Mouse (Mus musculus) liver, embryonic 11.5 days (tissue): ENCODE measurements around the gene Tex36. TPM values are rescaled to one million over a fixed set of nuclear protein-coding genes. Genes with fewer than 3 reads are reported as not detected.

Experiments
- ATAC-seq: fragments of 200-750 bp; cut with Nextera tagmentation; replicated peaks from 2 replicates; pipeline ENCODE4 v1.8.0; 2017; ENCODE audit warnings: moderate number of reproducible peaks, mild to moderate bottlenecking, moderate TSS enrichment, moderate library complexity; ENCODE audit not compliant: low FRiP score
- DNase-seq: peaks from one replicate; pipeline ENCODE4 v3.0.0-alpha.2; 2017; ENCODE audit warnings: low spot score
- H3K27ac ChIP-seq: fragments of 300-500 bp; sonication (generic); 2 replicates; pipeline ENCODE4 v1.5.1; 2014; ENCODE audit warnings: mild to moderate bottlenecking, low read depth, low read length, control low read depth
- H3K27me3 ChIP-seq: fragments of 300-500 bp; sonication (generic); replicated peaks from 2 replicates; pipeline ENCODE4 v1.6.1; 2014; ENCODE audit warnings: low read length, mixed read lengths; ENCODE audit not compliant: control insufficient read depth, insufficient read depth
- H3K36me3 ChIP-seq: fragments of 300-500 bp; sonication (generic); 2 replicates; pipeline ENCODE4 v1.6.1; 2014; ENCODE audit warnings: mild to moderate bottlenecking, low read length, moderate library complexity, mixed read lengths; ENCODE audit not compliant: control insufficient read depth, insufficient read depth
- H3K4me1 ChIP-seq: fragments of 300-500 bp; sonication (generic); replicated peaks from 2 replicates; pipeline ENCODE4 v1.6.1; 2014; ENCODE audit warnings: low read length, mixed read lengths; ENCODE audit not compliant: control insufficient read depth, insufficient read depth
- H3K4me2 ChIP-seq: fragments of 300-500 bp; sonication (generic); 2 replicates; pipeline ENCODE4 v1.6.1; 2014; ENCODE audit warnings: mild to moderate bottlenecking, control low read depth, moderate library complexity
- H3K4me3 ChIP-seq: fragments of 300-500 bp; sonication (generic); 2 replicates; pipeline ENCODE4 v1.5.1; 2014; ENCODE audit warnings: low read depth, low read length, control low read depth
- H3K9ac ChIP-seq: fragments of 300-500 bp; sonication (generic); 2 replicates; pipeline ENCODE4 v1.6.1; 2014; ENCODE audit warnings: low read depth, low read length, control low read depth
- H3K9me3 ChIP-seq: fragments of 300-500 bp; sonication (generic); 2 replicates; pipeline ENCODE4 v1.6.1; 2016; ENCODE audit warnings: low read length, inconsistent platforms, mixed read lengths; ENCODE audit not compliant: control insufficient read depth
- WGBS: fragments of 180-500 bp; shearing (Covaris S2); extraction: QIAGEN DNeasy Blood & Tissue Kit; methylation state at CpG from one replicate; pipeline ENCODE4 v1.1.7; 2014; 5-methylcytosine and 5-hydroxymethylcytosine counted together
- polyA plus RNA-seq: library from polyadenylated mRNA; unstranded; fragments of >200 nt; fragmentation: Nextera tagmentation; extraction: Ambion mirVana; gene quantifications from 2 replicates; pipeline ENCODE4 v1.2.1, GENCODE M21; 2014

Tex36 gene
- polyA plus RNA-seq, 1 experiment from 2014 or later, result not detected

GRCm38 (mm10) chr7:133607331-133607730, 5.4 kb upstream of the Tex36 start:
- WGBS, result 78% methylated on average over 5 of the region's 5 CpGs
- ATAC-seq, result no peak
- no peaks in the 10 kb centered on the region for H3K4me1 ChIP-seq
- no peak overlapping the region for H3K27ac ChIP-seq
- DNase-seq, result no peak
- no peak overlapping the region for H3K9ac ChIP-seq
- no peak overlapping the region for H3K4me3 ChIP-seq
- no peaks in the 10 kb centered on the region for H3K27me3 ChIP-seq
- H3K36me3 ChIP-seq, result no peaks in the 10 kb centered on the region
- H3K4me2 ChIP-seq, result no peak overlapping the region
- no peaks in the 10 kb centered on the region for H3K9me3 ChIP-seq

GRCm38 (mm10) chr7:133604427-133605081, 2.6 kb upstream of the Tex36 start:
- Histone ChIP-seq H3K9ac (no peak overlapping the region), H3K27ac (no peak overlapping the region), H3K4me1 (no peaks in the 10 kb centered on the region), H3K4me3 (no peak overlapping the region), H3K36me3 (no peaks in the 10 kb centered on the region), H3K4me2 (no peak overlapping the region), H3K27me3 (no peaks in the 10 kb centered on the region), H3K9me3 (no peaks in the 10 kb centered on the region)
- WGBS, result 71% methylated on average over 13 of the region's 13 CpGs
- DNase-seq (no peak), ATAC-seq (no peak)

GRCm38 (mm10) chr7:133603156-133603555, 1.2 kb upstream of the Tex36 start:
- ATAC-seq (no peak), DNase-seq (no peak)
- Histone ChIP-seq H3K4me1 (no peaks in the 10 kb centered on the region), H3K4me3 (no peak overlapping the region), H3K4me2 (no peak overlapping the region), H3K27ac (no peak overlapping the region), H3K36me3 (no peaks in the 10 kb centered on the region), H3K9ac (no peak overlapping the region), H3K9me3 (no peaks in the 10 kb centered on the region), H3K27me3 (no peaks in the 10 kb centered on the region)
- 63% methylated on average over 2 of the region's 2 CpGs for WGBS

GRCm38 (mm10) chr7:133600558-133600957, 1.4 kb downstream of the Tex36 start:
- Histone ChIP-seq H3K4me1 (no peaks in the 10 kb centered on the region), H3K27ac (no peak overlapping the region), H3K4me3 (no peak overlapping the region), H3K4me2 (no peak overlapping the region), H3K27me3 (no peaks in the 10 kb centered on the region), H3K9me3 (no peaks in the 10 kb centered on the region), H3K9ac (no peak overlapping the region), H3K36me3 (no peaks in the 10 kb centered on the region)
- no peak for ATAC-seq
- no peak for DNase-seq
- 56% methylated on average over 1 of the region's 1 CpGs for WGBS

GRCm38 (mm10) chr7:133591750-133592149, 10.2 kb downstream of the Tex36 start:
- ATAC-seq, result no peak
- no peak overlapping the region for H3K27ac ChIP-seq
- H3K27me3 ChIP-seq, result no peaks in the 10 kb centered on the region
- 64% methylated on average over 1 of the region's 1 CpGs for WGBS
- no peaks in the 10 kb centered on the region for H3K36me3 ChIP-seq
- no peak overlapping the region for H3K4me2 ChIP-seq
- H3K9ac ChIP-seq, result no peak overlapping the region
- DNase-seq, result no peak
- no peaks in the 10 kb centered on the region for H3K4me1 ChIP-seq
- H3K4me3 ChIP-seq, result no peak overlapping the region
- no peaks in the 10 kb centered on the region for H3K9me3 ChIP-seq

GRCm38 (mm10) chr7:133583216-133583615, 18.7 kb downstream of the Tex36 start:
- H3K27ac ChIP-seq, result no peak overlapping the region
- no peak overlapping the region for H3K9ac ChIP-seq
- H3K36me3 ChIP-seq, result no peaks in the 10 kb centered on the region
- no peak overlapping the region for H3K4me3 ChIP-seq
- no peaks in the 10 kb centered on the region for H3K9me3 ChIP-seq
- H3K27me3 ChIP-seq, result no peaks in the 10 kb centered on the region
- 84% methylated on average over 6 of the region's 6 CpGs for WGBS
- no peak overlapping the region for H3K4me2 ChIP-seq
- H3K4me1 ChIP-seq, result no peaks in the 10 kb centered on the region
- ATAC-seq, result no peak
- no peak for DNase-seq

GRCm38 (mm10) chr7:133580296-133580640, 21.7 kb downstream of the Tex36 start:
- no peak overlapping the region for H3K4me3 ChIP-seq
- no peak for ATAC-seq
- H3K4me2 ChIP-seq, result no peak overlapping the region
- H3K27me3 ChIP-seq, result no peaks in the 10 kb centered on the region
- H3K27ac ChIP-seq, result no peak overlapping the region
- no peaks in the 10 kb centered on the region for H3K9me3 ChIP-seq
- H3K4me1 ChIP-seq, result no peaks in the 10 kb centered on the region
- no peak for DNase-seq
- H3K36me3 ChIP-seq, result no peaks in the 10 kb centered on the region
- WGBS, result 85% methylated on average over 4 of the region's 4 CpGs
- H3K9ac ChIP-seq, result no peak overlapping the region

- Histone ChIP-seq H3K4me1 (no peaks in the 10 kb centered on the region), H3K9me3 (no peaks in the 10 kb centered on the region), H3K27me3 (no peaks in the 10 kb centered on the region), H3K9ac (no peak overlapping the region), H3K27ac (no peak overlapping the region), H3K4me3 (no peak overlapping the region), H3K36me3 (no peaks in the 10 kb centered on the region), H3K4me2 (no peak overlapping the region)
- ATAC-seq (no peak), DNase-seq (no peak)
- WGBS, result 72% methylated on average over 20 of the region's 20 CpGs
Measured at GRCm38 (mm10) chr7:133579491-133580295, 22.3 kb downstream of the Tex36 start.

- ATAC-seq (no peak), DNase-seq (no peak)
- no peaks in the 10 kb centered on the region for H3K9me3 ChIP-seq
- no peak overlapping the region for H3K9ac ChIP-seq
- no peaks in the 10 kb centered on the region for H3K4me1 ChIP-seq
- H3K36me3 ChIP-seq, result no peaks in the 10 kb centered on the region
- no peaks in the 10 kb centered on the region for H3K27me3 ChIP-seq
- H3K4me3 ChIP-seq, result no peak overlapping the region
- no peak overlapping the region for H3K27ac ChIP-seq
- no peak overlapping the region for H3K4me2 ChIP-seq
- 34% methylated on average over 4 of the region's 4 CpGs for WGBS
Measured at GRCm38 (mm10) chr7:133576825-133577224, 25.1 kb downstream of the Tex36 start.
